Mouse (Mus musculus): ENCODE results near the gene Morn2.

Gene Morn2

DNA sequence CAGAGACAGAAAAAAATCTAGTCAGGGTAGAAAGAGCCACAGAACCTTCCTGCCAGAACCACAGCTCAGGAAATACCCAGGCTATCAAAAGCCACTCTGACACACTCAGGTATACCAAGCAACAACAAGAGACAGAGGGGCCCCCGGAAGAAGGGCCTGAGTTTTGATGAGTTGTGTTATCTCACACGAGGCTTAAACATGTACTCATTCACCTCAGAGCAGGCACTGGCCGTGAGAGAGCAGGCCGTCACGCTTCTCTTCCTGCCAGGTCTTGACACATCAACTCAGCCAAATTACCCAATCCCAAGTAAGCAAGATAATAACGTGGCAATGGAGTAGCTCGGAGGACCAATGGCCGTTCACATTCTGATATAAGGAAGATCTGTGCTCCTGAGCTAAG lies 33.7 kb downstream of the Morn2 start:
- DNase-seq (ENCODE audit: low read depth, low spot score) = no peak

DNA sequence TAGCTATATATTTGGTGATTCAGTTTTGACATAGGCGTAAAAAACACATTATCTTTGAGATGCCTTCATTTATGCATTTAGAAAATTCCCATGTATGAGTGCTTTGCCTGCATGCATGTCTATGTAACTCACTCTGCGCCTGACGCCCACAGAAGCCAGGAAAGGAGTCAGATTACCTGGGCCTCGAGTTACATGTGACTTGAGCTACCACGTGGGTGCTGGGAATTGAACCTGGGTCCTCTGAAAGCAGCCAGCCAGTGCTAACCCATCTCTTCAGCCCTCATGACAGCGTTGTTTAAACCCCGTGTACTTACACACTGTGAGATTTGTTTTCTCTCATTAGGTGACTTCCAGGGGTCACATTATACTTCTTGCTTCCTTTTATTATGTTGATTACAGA lies 34.5 kb downstream of the Morn2 start:
- no peak for DNase-seq (ENCODE audit: low read depth, low spot score)

DNA sequence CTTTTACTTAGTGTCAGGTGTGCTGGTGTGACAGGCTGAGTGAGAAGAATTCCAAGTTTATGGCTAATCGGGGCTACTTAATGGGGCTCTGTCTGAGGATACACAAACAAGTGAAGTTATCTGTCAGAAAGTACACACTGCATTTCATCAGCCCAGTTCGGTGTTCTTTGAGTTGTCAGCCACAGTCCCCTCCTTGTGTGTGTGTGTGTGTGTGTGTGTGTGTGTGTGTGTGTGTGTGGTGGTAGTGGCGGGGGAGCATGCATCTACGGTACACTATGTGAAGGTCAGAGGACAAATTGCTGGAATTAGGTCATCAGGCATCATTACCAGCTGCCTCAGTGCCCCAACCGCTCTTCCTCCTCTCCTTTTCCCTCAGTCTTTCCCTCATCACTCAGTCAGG lies 35.5 kb downstream of the Morn2 start:
- DNase-seq (ENCODE audit: low read depth, low spot score) = no peak

DNA sequence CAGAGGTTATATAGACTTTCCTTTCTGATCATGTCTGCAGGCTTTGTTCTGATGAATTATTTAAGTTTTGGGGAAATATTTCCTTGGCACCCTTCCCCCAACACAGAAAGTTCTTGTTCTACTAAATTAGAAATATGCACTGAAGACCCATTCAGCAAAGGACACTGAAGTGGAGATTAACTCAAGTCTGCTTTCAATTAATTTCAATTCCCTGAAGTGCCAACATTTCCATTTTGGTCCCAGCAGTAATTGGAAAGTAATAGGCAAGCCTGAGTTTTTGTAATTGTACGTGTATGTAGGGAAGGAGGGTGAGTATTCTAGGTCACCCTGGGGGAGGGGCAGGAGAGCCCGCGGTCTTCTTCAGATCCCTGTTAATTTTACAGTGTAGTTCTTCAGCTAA lies 36.4 kb downstream of the Morn2 start:
- no peak for DNase-seq (ENCODE audit: low read depth, low spot score)

DNA sequence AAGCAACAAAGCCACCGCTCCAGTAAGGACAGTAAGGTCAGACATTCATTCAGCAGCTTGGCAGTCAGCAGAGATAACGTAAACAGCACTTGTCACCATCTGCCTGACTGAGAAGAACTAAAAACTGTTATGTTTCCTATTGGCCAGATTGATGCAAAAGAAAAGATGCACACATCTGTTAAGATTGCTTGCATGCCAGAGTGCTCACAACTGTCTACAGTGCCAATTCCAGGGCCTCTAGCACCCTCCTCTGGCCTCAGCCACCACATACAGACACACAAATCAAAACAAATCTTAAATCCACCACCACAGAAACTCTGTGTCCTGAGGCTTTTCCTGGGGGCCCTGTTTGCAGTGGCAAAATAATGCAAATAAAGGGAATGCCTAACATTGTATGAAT lies 42.4 kb downstream of the Morn2 start:
- DNase-seq (ENCODE audit: low read depth, low spot score) = peak; percentile 13

DNA sequence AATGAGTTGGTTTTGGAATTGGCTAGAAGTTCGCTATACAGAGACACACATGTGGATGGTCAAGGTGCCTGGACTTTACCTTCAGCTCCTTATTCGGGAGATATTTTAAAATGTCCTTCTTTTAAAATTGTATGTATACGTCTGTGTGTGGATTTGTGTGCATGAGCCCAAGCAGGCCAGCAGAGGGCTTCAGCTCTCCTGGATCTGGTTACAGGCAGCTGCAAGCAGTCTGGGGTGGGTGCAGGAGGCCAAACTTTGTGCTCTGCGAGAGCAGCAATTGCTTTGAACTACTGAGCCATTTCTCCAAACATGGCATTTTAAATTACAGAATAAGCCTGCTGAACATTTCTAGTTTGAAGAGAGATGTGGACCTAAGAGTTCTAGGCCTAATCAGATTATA lies 55.3 kb downstream of the Morn2 start:
- DNase-seq (ENCODE audit: low read depth, low spot score) = no peak

DNA sequence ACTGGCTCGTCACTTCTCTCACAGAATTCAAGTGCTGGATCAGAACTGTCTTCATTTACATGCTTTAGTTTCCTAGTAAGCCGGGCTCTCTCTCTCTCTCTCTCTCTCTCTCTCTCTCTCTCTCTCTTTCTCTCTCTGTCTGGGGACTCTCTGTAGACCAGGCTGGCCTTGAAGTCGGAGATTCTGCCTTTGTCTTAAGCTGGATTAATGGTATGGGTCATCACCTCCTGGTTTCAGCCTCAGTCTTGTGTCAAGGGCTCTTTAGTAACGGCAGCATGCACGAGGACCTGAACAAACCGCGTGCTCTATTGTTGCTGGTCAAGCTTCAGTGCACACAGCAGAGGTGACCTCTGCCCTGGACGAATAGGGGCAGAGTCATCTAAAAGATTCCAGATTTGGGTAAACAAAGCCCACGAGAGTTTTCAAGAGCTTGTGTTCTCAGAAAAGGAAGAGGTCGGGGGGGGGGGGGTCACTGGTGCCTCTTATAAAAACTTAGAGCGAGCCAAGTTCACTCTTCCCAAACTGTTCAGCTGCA lies 56.7 kb downstream of the Morn2 start:
- DNase-seq (ENCODE audit: low read depth, low spot score) = no peak
